Mouse (Mus musculus) embryo, embryonic 10.5 days (tissue): ENCODE measurements around the gene Akr1b3.
"Not testable (repeated sequence)": the region's sequence is repeated elsewhere in the genome, so short reads cannot be mapped to it uniquely, and the experiment has no call there.

Experiments
- DNase-seq: peaks from one replicate; pipeline ENCODE4 v3.0.0-alpha.2; 2015; ENCODE audit warnings: low spot score

Akr1b3 gene

DNA sequence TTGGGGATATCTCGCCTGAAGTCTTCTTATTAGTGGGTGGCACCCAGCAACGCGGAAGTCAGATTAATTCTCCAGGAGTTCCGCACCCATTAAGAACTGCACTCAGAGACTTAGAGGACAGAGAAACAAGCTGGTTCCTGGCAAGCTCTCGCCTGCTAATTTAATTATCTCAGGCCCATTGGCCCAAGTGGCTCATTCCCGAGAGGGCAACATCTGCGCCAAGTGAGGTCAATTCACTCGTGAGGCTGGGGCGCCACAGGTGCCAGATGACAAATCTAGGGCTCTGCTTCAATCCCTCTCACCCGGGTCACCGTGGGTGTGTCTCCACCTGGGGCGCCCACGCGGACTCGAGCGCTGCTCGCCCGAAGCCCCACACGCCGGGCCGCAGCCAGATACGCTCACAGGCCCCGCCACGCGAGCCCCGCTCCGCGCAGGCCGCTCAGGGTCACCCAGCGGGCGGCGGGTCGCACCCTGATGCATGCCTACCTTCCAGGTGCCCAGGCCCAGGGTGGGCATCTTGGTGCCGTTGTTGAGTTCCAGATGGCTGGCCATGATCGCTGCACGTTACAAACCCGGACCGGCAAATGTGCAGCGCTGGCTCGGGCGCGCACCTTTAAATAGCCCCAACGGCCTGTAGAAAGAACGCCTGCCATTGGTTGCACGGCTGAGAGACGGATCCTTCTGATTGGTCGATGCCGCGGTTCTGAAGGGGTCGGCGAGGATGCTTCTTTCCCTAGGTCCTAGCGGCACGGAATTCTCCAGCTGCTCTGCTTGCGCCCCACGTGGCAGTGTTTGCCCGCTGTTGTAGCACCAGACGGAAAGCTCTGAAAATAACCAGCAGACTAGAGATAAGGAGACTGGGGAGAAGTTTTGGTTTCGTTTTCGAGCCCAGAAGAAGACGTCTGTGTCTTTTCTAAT, at the start of gene Akr1b3:
Akr1b3 (minus strand) TSS at position 625 of the 918 bp plus-strand sequence.
- DNase-seq: peak; percentile 97

- no peak for DNase-seq
Observed at GRCm38 (mm10) chr6:34364217-34365136, 47.2 kb upstream of the Akr1b3 start.

GRCm38 (mm10) chr6:34355841-34356240, 38.6 kb upstream of the Akr1b3 start:
- DNase-seq: no peak

- DNase-seq: no peak
Observed at GRCm38 (mm10) chr6:34355349-34355747, 38.1 kb upstream of the Akr1b3 start.

DNA sequence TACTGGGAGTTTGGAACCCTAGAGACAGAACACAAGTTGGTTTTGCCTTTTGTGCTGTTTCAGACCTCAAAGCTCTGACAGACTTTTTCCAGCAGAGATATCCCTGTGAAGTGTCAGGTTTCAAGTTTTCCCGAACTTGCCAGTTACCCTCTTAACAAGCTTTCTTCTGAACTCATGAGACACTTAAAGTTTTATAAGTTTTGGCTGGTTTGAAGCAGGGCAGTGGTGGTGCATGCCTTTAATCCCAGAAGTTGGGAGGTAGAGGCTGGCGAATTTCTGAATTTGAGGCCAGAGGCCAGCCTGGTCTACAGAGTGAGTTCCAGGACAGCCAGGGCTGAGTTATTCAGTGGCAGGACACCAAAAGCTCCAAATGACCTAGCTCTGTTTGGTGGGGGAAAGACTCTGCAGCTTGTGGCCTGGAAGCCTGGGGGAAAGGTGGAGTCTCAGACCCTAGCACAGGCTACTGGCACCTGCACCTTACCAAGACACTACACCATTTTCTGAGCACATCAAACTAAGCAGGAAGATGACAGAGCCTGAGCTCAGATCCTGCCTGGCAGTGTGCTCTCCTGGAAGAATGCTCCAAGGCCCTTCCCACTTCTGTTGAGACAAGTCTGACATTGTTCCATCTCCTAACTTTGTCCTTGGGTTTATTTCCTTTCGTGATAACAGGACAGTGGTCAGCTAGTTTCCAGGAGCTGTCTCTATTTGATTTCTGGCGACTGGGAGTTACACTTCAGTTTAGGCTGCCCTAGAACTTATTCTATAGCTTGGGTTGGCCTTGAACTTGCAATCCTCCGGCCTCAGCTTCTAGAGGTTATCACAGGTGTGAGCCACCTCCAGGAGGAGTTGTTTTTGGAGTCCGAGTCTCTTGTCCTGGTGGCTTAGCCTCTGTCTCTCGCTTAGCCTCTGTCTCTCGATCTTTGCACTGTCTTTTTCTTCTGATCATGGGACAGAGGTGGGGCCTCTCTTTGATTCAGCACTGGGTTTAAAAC, 37.4 kb upstream of the Akr1b3 start:
- DNase-seq: peak; percentile 22

DNA sequence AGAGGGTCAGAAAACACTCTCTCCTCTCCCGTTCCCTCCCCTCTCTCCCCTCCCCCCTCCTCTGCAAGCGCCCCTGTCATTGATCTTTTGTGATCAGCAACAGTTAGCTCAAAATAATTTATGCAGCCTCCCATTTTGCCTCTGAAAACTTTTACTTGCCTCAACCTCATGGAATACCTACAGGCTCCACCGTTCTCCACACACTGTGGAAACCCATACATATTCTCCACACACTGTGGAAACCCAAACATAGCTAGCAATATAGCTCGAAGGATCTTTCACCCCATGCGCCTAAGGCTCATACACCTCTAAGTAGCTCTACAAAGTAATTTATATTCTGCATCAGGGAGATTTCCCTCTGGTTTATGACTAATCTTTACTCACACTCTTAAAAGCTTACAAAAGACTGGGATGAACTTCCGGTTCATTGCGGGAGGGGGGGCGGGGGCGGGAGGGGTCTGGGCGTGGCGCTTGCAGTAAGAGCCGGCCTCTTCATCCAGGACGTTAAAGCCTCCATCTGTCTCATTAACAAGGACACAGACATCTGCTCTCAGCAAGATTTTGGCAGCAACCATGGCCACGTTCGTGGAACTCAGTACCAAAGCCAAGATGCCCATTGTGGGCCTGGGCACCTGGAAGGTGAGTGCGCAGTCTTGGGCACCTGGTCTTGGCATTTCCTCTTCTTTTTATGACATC, 36.5 kb upstream of the Akr1b3 start, which contains the start of gene Akr1b8:
Akr1b8 (plus strand) TSS at position 462 of the 696 bp plus-strand sequence.
- peak; percentile 39 for DNase-seq

DNA sequence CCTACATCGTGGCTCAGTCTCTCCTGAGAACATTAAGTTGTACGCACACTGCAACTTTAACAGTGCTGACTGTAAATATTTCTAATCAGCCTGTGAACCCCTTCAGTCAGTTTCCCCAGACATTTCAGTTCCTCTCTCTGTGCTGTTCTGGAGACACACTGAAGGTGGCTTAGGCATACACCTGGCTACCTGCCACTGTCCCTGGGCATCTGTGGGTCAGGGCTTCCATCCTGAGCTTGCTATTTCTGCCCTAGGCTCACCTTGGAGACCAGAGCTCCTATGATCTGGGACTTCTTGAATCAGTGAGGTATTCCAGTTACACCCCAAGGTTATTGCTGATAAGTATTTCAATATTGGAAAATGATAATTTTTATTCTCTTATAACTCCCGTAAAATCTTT, 35.1 kb upstream of the Akr1b3 start:
- DNase-seq: no peak

DNA sequence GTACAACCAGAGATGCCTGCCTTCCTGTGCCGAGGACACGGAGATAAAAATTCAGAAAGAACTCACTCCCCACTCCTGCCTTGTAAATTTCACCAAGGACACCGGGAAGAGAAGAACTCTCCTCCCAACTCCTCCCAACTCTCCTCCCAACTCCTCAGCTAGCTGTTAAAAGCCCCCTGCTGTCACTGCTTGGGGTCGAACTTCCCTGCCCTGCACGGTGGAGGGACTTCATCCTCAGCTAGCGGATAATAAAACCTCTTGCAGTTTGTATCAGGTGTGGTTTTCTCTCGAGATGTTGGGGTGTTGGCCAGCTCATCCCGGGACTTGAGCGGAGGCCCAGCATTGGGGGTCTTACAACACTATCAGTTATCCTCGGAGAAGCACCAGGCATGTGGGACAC, 34.2 kb upstream of the Akr1b3 start:
- not testable (repeated sequence) for DNase-seq

DNA sequence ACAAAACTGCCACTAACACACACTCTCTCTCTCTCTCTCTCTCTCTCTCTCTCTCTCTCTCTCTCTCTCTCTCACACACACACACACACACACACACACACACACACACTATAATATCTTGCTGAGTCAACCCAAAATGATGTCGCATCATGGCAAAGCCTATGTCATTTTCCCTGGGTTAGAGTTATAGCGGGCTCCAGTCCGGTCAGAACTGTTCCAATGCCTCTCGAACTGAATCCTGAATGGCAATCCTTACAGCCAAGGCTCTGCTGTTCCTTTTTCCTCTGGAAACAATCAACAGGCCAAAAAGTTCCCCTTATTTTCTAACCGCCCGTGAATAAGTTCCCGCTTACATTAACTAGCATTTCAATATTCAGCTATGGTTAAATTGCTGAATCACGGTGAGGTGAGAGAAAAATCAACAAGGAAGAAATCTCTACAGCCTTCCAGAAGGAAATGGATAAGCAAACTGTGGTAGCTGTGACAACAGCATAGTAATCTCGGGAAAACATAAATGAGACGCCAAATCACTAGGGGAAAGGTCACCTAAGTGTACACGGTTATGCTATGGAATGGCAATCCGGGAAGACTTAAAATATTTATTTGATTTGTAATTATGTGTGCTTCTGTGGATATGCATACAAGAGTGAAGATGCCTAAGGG, 32.9 kb upstream of the Akr1b3 start:
- no peak for DNase-seq

- DNase-seq: peak; percentile 93
Observed at GRCm38 (mm10) chr6:34346096-34346898, 29.0 kb upstream of the Akr1b3 start.

DNA sequence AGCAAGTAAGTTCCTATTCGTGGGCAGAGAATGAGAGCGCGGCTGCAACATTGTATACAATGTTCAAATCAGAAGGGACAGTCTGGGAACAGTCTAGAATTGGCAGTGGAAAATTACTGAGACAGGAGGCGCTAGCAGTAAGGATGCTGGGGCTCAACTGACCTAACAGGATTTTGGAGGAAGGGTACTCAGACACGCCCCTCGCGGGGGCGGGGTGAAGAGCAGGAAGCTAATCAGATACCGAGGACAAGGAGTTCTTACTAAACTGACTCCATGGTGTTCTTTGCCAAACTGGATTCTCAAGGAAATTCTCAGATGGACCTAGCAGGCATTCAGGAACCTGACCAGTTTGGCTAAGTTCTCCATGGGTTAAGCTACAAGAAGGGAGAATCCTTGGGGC, 27.7 kb upstream of the Akr1b3 start:
- peak; percentile 62 for DNase-seq

DNA sequence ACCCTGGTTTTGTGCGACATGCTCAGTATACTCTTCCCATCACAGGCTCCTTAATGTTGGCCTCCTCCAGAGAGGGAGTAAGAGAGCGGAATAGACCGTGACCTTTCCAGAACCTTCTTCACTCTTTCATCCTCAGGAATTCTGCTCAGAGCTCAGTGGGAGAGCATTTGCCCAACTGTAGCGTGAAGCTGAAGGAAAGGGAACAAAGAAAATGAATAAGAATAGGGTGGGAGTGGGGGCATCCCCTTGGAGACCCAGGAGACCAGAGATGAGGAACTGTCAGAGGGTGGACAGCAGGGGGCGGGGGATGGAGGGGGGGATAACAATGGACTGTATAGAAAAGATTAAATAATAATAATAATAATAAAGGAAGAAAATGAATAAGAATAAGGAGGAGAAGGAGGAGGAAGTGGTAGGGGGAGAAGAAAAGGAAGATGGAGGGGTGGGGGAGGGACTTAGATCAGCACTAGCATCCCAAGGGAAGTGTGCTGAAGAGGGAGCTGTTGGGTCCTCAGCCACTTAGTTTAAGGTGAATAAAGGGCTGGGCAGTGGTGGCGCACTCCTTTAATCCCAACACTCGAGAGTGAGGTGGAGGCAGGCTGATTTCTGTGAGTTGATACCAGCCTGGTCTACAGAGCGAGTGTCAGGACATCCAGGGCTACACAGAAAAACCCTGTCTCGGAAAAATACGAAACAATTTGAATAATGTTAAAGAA, 27.0 kb upstream of the Akr1b3 start:
- no peak for DNase-seq

GRCm38 (mm10) chr6:34343426-34343825, 26.1 kb upstream of the Akr1b3 start:
- no peak for DNase-seq

DNA sequence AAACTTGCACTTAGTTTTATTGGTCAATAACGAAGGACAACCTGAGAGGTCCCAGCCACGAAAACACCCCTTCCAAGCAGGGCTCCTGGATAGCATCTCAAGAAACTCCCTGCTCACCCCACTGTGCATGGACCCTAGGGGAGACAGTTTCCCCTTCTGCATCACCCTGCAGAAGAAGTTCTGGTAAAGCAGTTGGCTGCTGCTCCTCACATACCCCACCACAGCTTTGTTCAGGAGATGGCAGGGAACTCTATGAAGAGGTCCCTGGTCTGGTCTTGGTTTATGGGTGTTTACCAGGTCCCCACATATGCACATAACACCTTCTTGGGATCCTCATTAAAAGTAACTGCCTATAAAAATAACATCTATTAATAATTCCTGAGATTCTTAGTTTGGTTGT, 25.2 kb upstream of the Akr1b3 start:
- DNase-seq: no peak

GRCm38 (mm10) chr6:34341991-34342390, 24.7 kb upstream of the Akr1b3 start:
- DNase-seq: no peak

GRCm38 (mm10) chr6:34337799-34338198, 20.5 kb upstream of the Akr1b3 start:
- DNase-seq: no peak

- DNase-seq: no peak
Observed at GRCm38 (mm10) chr6:34334673-34335072, 17.4 kb upstream of the Akr1b3 start.

DNA sequence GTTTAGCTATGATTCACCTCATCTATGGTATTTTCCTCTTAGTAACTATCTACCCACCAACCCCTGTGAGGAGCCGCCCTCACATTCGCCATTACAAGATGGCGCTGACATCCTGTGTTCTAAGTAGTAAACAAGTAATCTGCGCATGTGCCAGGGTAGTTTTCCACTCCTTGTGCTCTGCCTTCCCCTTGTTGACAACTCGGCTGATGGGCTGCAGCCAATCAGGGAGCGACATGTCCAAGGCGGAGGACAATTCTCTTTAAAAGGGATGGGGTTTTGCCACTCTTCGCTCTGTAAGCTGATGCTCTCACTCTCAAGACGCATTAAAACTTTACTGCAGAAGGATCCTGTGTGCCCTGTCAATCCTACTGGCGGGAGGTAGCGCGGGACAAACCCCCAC, 14.5 kb upstream of the Akr1b3 start:
- not testable (repeated sequence) for DNase-seq

- DNase-seq: no peak
Observed at GRCm38 (mm10) chr6:34331379-34331778, 14.1 kb upstream of the Akr1b3 start.
